Mouse (Mus musculus): Measurements from ENCODE around the gene Ap1g1.

DNA sequence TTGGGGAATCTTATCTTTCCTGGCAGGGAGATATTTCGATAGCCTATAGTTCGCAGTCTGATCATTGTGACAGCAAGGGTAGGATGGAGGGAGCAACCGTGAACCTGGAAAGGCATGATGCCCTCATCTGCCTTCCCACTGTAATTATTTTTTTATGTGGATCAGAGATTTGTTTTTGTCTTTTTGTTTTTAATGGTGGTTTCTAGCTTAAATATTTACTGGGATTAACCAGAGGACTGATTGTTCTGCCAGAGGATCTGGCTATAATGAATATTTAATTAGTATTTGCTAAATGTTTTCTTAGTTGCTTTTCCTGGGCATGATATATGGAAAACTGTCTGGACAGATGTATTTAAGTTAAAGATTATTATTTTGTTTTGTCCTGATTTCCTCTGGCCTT, 24.9 kb downstream of the Ap1g1 start:
- TF ChIP-seq POLR2A (IDR thresholded peaks at IDR 0.05; ENCODE audit: borderline replicate concordance, low read depth, low read length) (no peak), CTCF (IDR thresholded peaks at IDR 0.05; ENCODE audit: low read depth, low read length) (no peak)
